Mouse (Mus musculus): ENCODE measurements around the gene Zfp592. TPM values are rescaled to one million over a fixed set of nuclear protein-coding genes. Genes with fewer than 3 reads are reported as not detected.
A peak's percentile ranks its signal among the peaks of the same experiment; 100 is the strongest.

Gene Zfp592
- polyA plus RNA-seq, 1 experiment from 2014 or later: 10.7 TPM

GRCm38 (mm10) chr7:81043023-81043620, 49.6 kb downstream of the Zfp592 start:
- Histone ChIP-seq H3K27me3 (replicated peaks) (no peaks in the 10 kb centered on the region), H3K9me3 (no peaks in the 10 kb centered on the region), H3K4me1 (replicated peaks) (no peaks in the 10 kb centered on the region), H3K4me3 (replicated peaks) (no peak overlapping the region), H3K9ac (no peak overlapping the region), H3K27ac (no peak overlapping the region), H3K36me3 (peaks cover 37% of the 10 kb centered on the region), H3K4me2 (replicated peaks) (no peak overlapping the region)
- WGBS: 80% methylated on average over 5 of the region's 5 CpGs
- ATAC-seq: no peak

- H3K27me3 ChIP-seq (replicated peaks): no peaks in the 10 kb centered on the region
- no peaks in the 10 kb centered on the region for H3K4me1 ChIP-seq (replicated peaks)
- no peak overlapping the region for H3K27ac ChIP-seq
- H3K36me3 ChIP-seq: 0 out of 2 replicates have a peak, but pooled peaks cover 3% of the 10 kb centered on the region
- H3K9me3 ChIP-seq: no peaks in the 10 kb centered on the region
- H3K9ac ChIP-seq: no peak overlapping the region
- H3K4me3 ChIP-seq (replicated peaks): no peak overlapping the region
- 91% methylated on average over 3 of the region's 3 CpGs for WGBS
- no peak for ATAC-seq
- H3K4me2 ChIP-seq (replicated peaks): no peak overlapping the region
Observed at GRCm38 (mm10) chr7:81047847-81048246, 54.4 kb downstream of the Zfp592 start.

GRCm38 (mm10) chr7:81048513-81048912, 55.0 kb downstream of the Zfp592 start:
- Histone ChIP-seq H3K4me1 (replicated peaks) (no peaks in the 10 kb centered on the region), H3K4me2 (replicated peaks) (no peak overlapping the region), H3K4me3 (replicated peaks) (no peak overlapping the region), H3K9ac (no peak overlapping the region), H3K27ac (no peak overlapping the region), H3K36me3 (0 out of 2 replicates have a peak, but pooled peaks cover 3% of the 10 kb centered on the region), H3K27me3 (replicated peaks) (no peaks in the 10 kb centered on the region), H3K9me3 (no peaks in the 10 kb centered on the region)
- WGBS: 79% methylated on average over 2 of the region's 2 CpGs
- no peak for ATAC-seq

GRCm38 (mm10) chr7:81049966-81050365, 56.5 kb downstream of the Zfp592 start:
- Histone ChIP-seq H3K27me3 (replicated peaks) (no peaks in the 10 kb centered on the region), H3K9me3 (no peaks in the 10 kb centered on the region), H3K27ac (no peak overlapping the region), H3K4me3 (replicated peaks) (no peak overlapping the region), H3K36me3 (0 out of 2 replicates have a peak, but pooled peaks cover 2% of the 10 kb centered on the region), H3K9ac (no peak overlapping the region), H3K4me2 (replicated peaks) (no peak overlapping the region), H3K4me1 (replicated peaks) (no peaks in the 10 kb centered on the region)
- no peak for ATAC-seq
- 80% methylated on average over 5 of the region's 5 CpGs for WGBS

- Histone ChIP-seq H3K9me3 (no peaks in the 10 kb centered on the region), H3K9ac (no peak overlapping the region), H3K27me3 (replicated peaks) (no peaks in the 10 kb centered on the region), H3K4me1 (replicated peaks) (peaks cover 19% of the 10 kb centered on the region), H3K27ac (no peak overlapping the region), H3K4me3 (replicated peaks) (no peak overlapping the region), H3K36me3 (no peaks in the 10 kb centered on the region), H3K4me2 (replicated peaks) (no peak overlapping the region)
- WGBS: 63% methylated on average over 11 of the region's 11 CpGs
- ATAC-seq: no peak
Observed at GRCm38 (mm10) chr7:81055709-81056370, 62.4 kb downstream of the Zfp592 start.

GRCm38 (mm10) chr7:81057471-81057870, 64.0 kb downstream of the Zfp592 start, which contains the start of gene Alpk3:
Gene Alpk3, plus strand, starts transcription at chr7:81057600.
- 18% methylated on average over 27 of the region's 27 CpGs for WGBS
- Histone ChIP-seq H3K4me2 (replicated peaks) (peak within 1 kb of the TSS; percentile 48), H3K27ac (peak within 1 kb of the TSS; percentile 71), H3K9ac (0 out of 2 replicates have a peak within 1 kb of the TSS, but pooled peaks have one; percentile 37), H3K4me1 (replicated peaks) (peaks cover 19% of the 10 kb centered on the region), H3K36me3 (no peaks in the 10 kb centered on the region), H3K4me3 (replicated peaks) (no peak within 1 kb of the TSS), H3K9me3 (no peaks in the 10 kb centered on the region), H3K27me3 (replicated peaks) (no peaks in the 10 kb centered on the region)
- peak; percentile 74 for ATAC-seq

- H3K36me3 ChIP-seq: no peaks in the 10 kb centered on the region
- no peak overlapping the region for H3K4me3 ChIP-seq (replicated peaks)
- WGBS: 39% methylated on average over 6 of the region's 6 CpGs
- peak overlapping the region; percentile 71 for H3K27ac ChIP-seq
- H3K9me3 ChIP-seq: no peaks in the 10 kb centered on the region
- peak overlapping the region; percentile 48 for H3K4me2 ChIP-seq (replicated peaks)
- H3K9ac ChIP-seq: no peak overlapping the region
- no peaks in the 10 kb centered on the region for H3K27me3 ChIP-seq (replicated peaks)
- H3K4me1 ChIP-seq (replicated peaks): peaks cover 19% of the 10 kb centered on the region
- ATAC-seq: peak; percentile 84
Observed at GRCm38 (mm10) chr7:81057901-81058711, 64.6 kb downstream of the Zfp592 start.

GRCm38 (mm10) chr7:81058712-81059154, 65.3 kb downstream of the Zfp592 start:
- Histone ChIP-seq H3K9ac (no peak overlapping the region), H3K4me1 (replicated peaks) (peaks cover 19% of the 10 kb centered on the region), H3K4me2 (replicated peaks) (peak overlapping the region; percentile 48; the same call in 1 of the 2 replicates), H3K27me3 (replicated peaks) (no peaks in the 10 kb centered on the region), H3K36me3 (no peaks in the 10 kb centered on the region), H3K27ac (peak overlapping the region; percentile 71), H3K9me3 (no peaks in the 10 kb centered on the region), H3K4me3 (replicated peaks) (no peak overlapping the region)
- WGBS: 16% methylated on average over 9 of the region's 9 CpGs
- peak; percentile 31 for ATAC-seq

- Histone ChIP-seq H3K4me2 (replicated peaks) (no peak overlapping the region), H3K4me3 (replicated peaks) (no peak overlapping the region), H3K9me3 (no peaks in the 10 kb centered on the region), H3K9ac (no peak overlapping the region), H3K36me3 (no peaks in the 10 kb centered on the region), H3K27ac (peak overlapping the region; percentile 48; the same call in 1 of the 2 replicates), H3K27me3 (replicated peaks) (no peaks in the 10 kb centered on the region), H3K4me1 (replicated peaks) (peaks cover 19% of the 10 kb centered on the region)
- ATAC-seq: no peak
- 45% methylated on average over 5 of the region's 5 CpGs for WGBS
Observed at GRCm38 (mm10) chr7:81059388-81059787, 65.9 kb downstream of the Zfp592 start.

- Histone ChIP-seq H3K36me3 (no peaks in the 10 kb centered on the region), H3K27me3 (replicated peaks) (no peaks in the 10 kb centered on the region), H3K4me3 (replicated peaks) (no peak overlapping the region), H3K9me3 (no peaks in the 10 kb centered on the region), H3K4me2 (replicated peaks) (no peak overlapping the region), H3K4me1 (replicated peaks) (peaks cover 19% of the 10 kb centered on the region), H3K27ac (no peak overlapping the region), H3K9ac (no peak overlapping the region)
- ATAC-seq: no peak
- 79% methylated on average over 2 of the region's 2 CpGs for WGBS
Observed at GRCm38 (mm10) chr7:81060908-81061307, 67.4 kb downstream of the Zfp592 start.

- WGBS: 86% methylated on average over 11 of the region's 11 CpGs
- Histone ChIP-seq H3K4me1 (replicated peaks) (peaks cover 22% of the 10 kb centered on the region), H3K36me3 (no peaks in the 10 kb centered on the region), H3K4me3 (replicated peaks) (no peak overlapping the region), H3K27me3 (replicated peaks) (no peaks in the 10 kb centered on the region), H3K27ac (no peak overlapping the region), H3K9me3 (no peaks in the 10 kb centered on the region), H3K9ac (no peak overlapping the region), H3K4me2 (replicated peaks) (no peak overlapping the region)
- no peak for ATAC-seq
Observed at GRCm38 (mm10) chr7:81061936-81062335, 68.5 kb downstream of the Zfp592 start.

GRCm38 (mm10) chr7:81063332-81063731, 69.9 kb downstream of the Zfp592 start:
- 68% methylated on average over 9 of the region's 9 CpGs for WGBS
- ATAC-seq: no peak
- peaks cover 12% of the 10 kb centered on the region for H3K4me1 ChIP-seq (replicated peaks)

More at GRCm38 (mm10) chr7:81063332-81063731, 69.9 kb downstream of the Zfp592 start:
- H3K27me3 ChIP-seq (replicated peaks): no peaks in the 10 kb centered on the region
- no peak overlapping the region for H3K4me3 ChIP-seq (replicated peaks)
- no peaks in the 10 kb centered on the region for H3K36me3 ChIP-seq
- no peak overlapping the region for H3K9ac ChIP-seq
- H3K4me2 ChIP-seq (replicated peaks): no peak overlapping the region
- H3K27ac ChIP-seq: no peak overlapping the region
- no peaks in the 10 kb centered on the region for H3K9me3 ChIP-seq
